Mouse (Mus musculus): ENCODE data around the gene Dusp5.

- TF ChIP-seq CTCF (IDR thresholded peaks at IDR 0.05; ENCODE audit: low read depth) (no peak), EP300 (IDR thresholded peaks at IDR 0.05; ENCODE audit: low read depth) (no peak)
These were observed 14.7 kb downstream of the Dusp5 start for GRCm38 (mm10) chr19:53543602-53544001.
